Mouse (Mus musculus) retina, embryonic 14.5 days (tissue): ENCODE data around the gene Tnfaip3.

Experiments used
- DNase-seq: peaks from one replicate; pipeline ENCODE4 v3.0.0-alpha.2; 2015; ENCODE audit warnings: low spot score

Gene Tnfaip3

GRCm38 (mm10) chr10:19015257-19015862, at the start of gene Tnfaip3:
Gene Tnfaip3 (minus strand): TSS chr10:19015657.
- DNase-seq, result peak; percentile 95

GRCm38 (mm10) chr10:19064651-19065601, 49.5 kb upstream of the Tnfaip3 start:
- no peak for DNase-seq

DNA sequence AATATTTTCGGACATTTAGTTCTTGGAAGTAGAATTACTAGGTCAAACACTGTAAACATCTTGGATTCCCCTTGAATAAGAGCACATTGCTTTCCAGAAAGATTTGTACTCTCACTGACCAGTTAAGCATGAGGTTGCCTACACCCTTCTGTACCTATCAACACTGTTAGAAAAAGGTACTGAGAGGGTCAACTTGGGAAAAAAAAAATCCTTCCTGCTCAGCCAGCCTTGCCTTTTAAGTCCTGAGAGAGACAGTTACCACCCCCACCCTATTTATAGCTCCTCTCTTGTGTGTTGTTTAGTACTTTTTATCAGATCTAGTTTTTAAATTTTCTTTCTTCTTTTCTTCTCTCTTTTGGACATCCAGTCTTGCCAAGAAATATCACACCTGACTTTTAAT, 48.2 kb upstream of the Tnfaip3 start:
- no peak for DNase-seq

GRCm38 (mm10) chr10:19063208-19063607, 47.8 kb upstream of the Tnfaip3 start:
- DNase-seq, result no peak

DNA sequence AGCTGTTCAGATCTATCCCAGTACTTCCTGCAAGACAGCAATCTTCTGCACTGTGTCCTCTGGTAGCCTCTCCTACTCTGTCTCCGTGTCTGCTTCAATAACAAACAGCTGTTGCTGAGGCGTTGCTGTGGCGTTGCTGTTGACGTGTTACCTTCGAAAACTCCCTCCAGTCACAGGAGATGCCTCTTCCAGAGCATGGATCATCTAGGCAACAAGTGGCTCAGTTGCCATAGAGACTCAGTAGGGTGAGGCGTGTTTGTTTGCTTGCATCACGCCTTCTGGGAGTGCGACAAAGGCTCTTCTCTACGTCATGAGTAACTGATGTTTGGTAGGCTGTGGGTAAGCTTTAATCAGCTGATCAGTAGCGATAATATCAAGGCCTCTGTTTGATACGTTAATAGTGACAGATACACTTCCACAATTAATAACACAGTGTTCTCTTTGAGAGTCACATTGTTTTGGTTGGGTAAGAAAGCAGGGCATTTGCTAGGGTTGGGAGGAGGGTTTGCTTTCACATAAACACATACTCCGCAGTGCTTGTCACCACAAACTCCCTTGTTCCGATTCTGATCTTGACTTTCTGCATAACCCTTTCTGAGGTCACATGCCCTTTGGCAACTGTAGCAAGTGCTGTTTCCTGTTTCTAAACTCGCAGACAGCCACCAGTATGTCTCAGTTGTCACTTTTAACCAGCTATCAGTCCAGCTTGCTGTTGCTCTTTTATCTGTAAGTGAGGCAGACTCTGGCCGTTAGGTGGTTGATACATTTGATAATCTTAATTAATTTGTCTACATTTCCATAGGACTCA, 46.8 kb upstream of the Tnfaip3 start:
- no peak for DNase-seq

DNA sequence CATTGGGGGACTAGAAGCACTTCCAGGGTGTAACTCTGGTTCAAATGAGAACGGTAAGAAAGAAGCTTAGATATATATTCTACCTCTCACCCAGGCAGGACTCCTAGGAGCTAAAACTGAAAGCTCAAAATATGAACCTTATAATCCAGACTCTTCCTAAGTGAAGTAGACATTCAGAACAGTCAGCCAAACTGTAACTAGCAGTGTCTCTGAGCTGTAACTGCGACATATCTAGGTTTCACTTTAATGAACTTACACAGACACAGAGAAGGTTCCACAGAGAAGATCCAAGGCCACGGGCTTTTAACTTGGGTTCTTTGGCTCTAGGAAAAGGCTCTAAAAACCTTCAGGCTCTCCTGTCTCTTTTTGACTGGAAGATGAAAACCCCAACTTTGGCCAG, 45.7 kb upstream of the Tnfaip3 start:
- DNase-seq, result no peak

DNA sequence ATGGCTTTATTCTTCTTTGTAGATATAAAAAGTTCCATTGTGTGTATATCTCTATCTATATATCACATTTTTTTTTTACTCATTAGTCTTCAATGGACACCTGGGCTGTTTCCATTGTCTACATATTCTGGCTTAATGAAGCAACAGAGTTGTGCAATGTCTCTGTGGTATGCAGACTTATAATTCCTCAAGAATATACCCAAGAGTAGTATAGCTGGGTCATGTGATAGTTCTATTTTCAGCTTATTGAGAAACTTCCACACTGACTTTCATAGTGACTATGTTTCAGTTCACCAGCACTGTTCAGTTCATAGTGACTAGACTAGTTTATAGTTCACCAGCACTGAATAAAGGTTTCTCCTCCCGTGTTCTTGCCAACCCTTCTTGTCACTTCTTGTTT, 38.1 kb upstream of the Tnfaip3 start:
- DNase-seq, result no peak

- no peak for DNase-seq
Measured at GRCm38 (mm10) chr10:19045986-19046385, 30.5 kb upstream of the Tnfaip3 start.

DNA sequence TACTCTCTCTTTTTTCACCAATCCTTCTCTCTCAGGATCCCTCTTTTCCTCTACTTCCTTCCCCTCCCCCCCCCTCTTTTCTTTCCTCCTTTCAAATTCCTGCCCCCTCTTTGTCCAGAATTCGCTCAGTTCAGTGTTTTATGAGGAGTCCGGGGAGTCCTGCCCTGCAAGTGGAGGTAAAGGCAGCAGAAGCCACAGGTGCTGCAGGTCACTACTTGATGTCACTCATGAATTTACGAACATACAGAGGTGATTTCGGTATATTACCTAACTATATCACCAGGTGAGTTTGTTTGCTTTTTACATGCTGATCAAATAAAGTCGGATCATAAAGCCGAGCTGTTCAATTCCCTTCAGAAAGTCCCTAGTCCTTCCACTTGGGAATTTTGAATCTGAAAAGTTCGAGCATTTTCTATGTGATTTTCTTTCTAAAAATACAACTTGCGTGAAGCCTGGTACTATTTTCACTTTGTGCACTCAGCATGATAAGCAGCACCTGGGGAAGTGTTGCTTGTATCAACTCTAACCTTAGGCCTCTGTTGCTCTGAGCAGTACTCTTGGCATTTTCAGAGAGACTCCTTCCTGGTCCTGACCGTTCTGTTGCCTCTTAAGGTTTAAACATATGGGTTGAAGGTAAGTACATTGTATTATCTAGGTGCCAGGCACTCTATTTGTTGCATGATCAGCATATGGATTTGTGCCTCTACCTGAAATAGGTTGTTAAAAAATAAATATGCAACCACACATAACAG, 29.5 kb upstream of the Tnfaip3 start:
- no peak for DNase-seq

DNA sequence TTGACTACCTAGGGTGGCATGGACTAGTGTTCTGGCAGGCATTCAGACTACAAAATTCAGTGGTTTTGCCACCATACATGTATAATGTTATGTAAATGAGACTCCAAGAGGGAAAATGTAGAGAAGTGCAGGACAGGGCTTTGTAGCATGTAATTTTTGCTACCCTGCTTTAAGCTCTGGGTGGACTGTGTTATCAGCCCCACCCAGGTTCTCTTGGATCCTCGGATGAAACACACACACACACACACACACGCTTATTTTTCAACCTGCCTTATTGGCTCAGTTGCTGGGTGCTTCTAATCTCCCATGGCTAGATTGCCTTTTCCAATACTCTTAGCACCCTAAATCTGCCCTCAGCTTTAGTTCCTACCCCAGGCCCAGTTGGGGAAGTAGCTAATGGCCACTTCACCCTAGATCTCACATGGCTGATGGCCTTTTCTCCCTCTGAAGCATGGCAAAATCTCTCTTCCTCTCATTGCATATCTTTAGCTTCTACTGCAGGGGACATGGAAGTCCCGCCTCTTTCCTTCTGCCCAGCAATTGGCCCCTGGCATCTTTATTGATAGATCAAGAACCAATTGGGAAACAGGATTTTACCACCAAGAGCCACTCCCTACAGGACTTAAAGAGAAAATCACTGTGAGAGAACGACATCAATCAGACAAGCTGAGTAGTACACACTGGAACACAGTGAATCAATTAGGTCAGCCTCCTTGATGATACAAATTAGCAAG, 28.2 kb upstream of the Tnfaip3 start:
- peak; percentile 21 for DNase-seq

GRCm38 (mm10) chr10:19040147-19040546, 24.7 kb upstream of the Tnfaip3 start:
- no peak for DNase-seq

DNA sequence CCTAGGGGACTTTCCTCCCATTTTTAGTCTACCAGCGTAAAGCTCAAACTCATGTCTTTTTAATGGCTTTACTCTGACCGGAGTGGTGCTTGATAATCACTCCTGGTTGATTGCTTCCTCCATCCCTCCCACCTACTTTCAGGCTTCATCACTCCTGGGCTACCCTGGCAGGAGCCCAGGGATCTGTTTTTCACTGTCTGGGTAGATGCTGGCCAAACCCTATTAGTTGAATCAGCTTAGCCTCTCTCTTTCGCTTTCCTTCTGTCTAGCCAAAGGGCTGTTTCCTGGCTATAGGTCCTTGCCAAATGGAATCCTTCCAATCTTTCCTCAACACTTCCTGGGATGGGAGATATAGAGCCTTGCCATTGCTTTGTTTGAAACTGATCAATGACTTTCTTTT, 19.3 kb upstream of the Tnfaip3 start:
- DNase-seq, result no peak

GRCm38 (mm10) chr10:19033696-19034095, 18.2 kb upstream of the Tnfaip3 start:
- no peak for DNase-seq

DNA sequence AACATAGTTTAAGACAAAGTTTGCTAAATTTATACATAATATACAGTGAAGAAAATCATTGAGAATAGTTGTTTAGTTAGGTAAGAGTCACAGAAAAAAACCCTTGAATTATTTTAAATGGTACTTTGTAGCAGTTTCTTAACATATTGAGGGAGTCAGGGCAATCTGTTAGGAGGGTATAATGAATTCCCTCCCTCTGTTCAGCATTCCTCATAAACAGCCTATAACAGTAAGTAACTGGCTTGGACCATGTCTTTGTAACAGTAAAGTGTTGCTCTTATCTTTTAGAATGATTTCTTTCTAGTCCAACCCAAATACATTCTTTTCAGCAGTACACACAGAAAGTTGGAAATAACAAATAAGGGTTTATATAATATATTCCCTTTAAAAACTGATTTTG, 16.4 kb upstream of the Tnfaip3 start:
- no peak for DNase-seq

DNA sequence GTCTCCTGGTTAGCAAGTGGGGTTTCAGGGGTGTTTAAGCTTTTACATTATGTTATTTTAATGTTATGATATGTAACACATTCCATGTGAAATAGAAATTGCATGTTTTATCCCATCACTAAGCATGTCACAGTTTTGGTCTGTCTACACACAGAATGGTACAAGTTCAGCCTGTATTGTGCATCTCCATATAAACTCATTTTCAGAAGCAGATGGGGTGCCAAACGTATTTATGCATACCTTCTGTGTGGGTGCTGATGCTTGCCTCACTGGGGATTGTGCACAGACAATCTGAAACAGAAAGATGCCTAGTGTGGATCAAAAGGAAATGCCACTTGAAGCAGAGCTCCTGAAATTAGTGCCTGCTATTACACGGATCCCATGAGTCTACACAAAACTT, 15.2 kb upstream of the Tnfaip3 start:
- DNase-seq, result no peak

- no peak for DNase-seq
Measured at GRCm38 (mm10) chr10:19026710-19027109, 11.3 kb upstream of the Tnfaip3 start.

DNA sequence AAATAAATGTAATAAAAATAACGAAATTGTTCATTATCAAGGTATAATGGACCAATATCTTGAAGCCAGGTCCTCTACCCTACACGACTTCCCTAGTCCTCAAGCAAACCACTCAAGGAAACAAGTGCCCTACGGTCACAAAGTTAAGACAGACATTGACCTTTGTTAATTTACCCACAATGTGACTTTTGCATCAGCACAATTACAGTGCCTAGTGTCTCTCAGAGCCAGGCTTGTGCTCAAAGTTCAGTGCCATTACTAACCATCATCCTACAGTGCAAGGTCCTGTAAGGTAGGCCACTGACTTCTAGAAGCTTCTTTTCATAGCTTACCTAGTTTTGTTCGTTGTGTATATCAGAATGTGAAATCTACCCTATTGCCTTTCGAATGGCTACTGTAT, 8.9 kb upstream of the Tnfaip3 start:
- DNase-seq, result no peak

GRCm38 (mm10) chr10:19023622-19024326, 8.3 kb upstream of the Tnfaip3 start:
- DNase-seq, result no peak

DNA sequence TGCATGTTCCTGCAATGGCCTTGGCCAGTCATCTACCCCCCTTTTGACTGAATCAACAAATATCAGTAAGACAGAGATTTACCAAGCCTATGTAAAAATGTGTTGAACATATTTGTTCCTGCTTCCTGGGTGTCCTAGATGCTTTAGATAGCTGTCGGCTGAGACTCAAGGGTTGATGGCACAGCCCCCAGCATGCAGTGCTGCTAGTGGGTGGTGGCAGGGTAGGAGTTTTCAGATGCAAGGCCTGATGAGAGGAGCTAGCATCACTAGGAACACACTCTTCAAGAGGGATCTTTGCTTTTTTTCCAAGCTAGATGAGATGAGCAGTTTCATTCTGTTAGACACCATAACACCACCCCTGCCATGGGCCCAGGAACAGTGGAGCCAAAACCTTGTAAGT, 6.8 kb upstream of the Tnfaip3 start:
- DNase-seq, result no peak

DNA sequence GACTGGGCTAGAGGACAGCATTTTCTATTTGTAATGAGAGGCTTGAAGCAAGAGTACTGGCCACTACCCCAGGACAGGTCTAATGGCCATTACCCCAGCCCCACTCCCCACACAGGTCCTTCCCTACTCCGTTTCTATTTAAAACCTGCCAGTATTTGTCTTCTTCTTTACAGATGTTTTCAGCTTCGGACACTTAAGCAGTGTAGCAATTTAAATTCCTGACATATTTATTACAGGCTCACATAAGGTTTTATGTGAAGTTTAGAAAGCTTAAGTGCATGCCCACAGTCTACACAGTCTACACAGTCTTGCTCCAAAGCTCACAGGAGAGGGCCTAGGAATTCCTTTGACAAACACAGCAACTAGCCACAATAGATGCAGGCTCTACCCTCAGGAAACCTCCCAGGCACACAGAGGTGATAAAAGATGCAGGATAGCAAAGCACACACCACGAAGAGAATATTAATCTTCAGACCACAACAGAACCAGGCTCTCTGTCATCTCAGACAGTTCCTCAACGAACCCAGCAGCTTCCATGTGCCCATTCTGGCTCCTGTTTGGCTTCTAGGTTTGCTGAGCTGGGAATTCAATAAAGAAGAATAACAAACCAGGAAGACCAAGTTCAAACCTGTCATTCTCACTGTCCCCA, 1.5 kb upstream of the Tnfaip3 start:
- no peak for DNase-seq
